Mouse (Mus musculus) layer of hippocampus, adult 18-20 months (tissue): ENCODE data around the gene Sfxn5. TPM values are rescaled to one million over a fixed set of nuclear protein-coding genes. Genes with fewer than 3 reads are reported as not detected.

Experiments
- DNase-seq, 2 experiments: peaks; one replicate each; pipeline ENCODE4 v3.0.0; 2022; ENCODE audit warnings: low spot score in 2 of 2
- long read RNA-seq: library from polyadenylated mRNA; stranded (forward); transcript quantifications from one replicate; pipeline ENCODE4 v2.0.0, GENCODE M21; 2021
- total RNA-seq, 2 experiments: library from RNA; stranded (reverse); gene quantifications; 2 replicates each; pipeline ENCODE4 v1.2.3; 2021

Sfxn5 gene
- 100 to 1,000 TPM; 177 TPM for total RNA-seq
- long read RNA-seq, transcript Sfxn5-201 (14 exons, 3,656 nt): major isoform, 91 of 105 reads
- long read RNA-seq, partial matches to known transcripts: 6 of 105 reads
- long read RNA-seq, other reads (novel, unspliced or antisense): 8 of 105 reads

- peak; percentile 96 to 97 for DNase-seq
Observed at GRCm38 (mm10) chr6:85333000-85333669, at the start of gene Sfxn5. Gene Sfxn5, minus strand, starts transcription at chr6:85333422.

GRCm38 (mm10) chr6:85382791-85383190 is 49.6 kb upstream of the Sfxn5 start:
- no peak for DNase-seq

GRCm38 (mm10) chr6:85381648-85382020 is 48.4 kb upstream of the Sfxn5 start:
- DNase-seq: no peak

- no peak for DNase-seq
Observed at GRCm38 (mm10) chr6:85380901-85381647, 47.9 kb upstream of the Sfxn5 start.

- DNase-seq: peak; percentile 58 to 86
Observed at GRCm38 (mm10) chr6:85380201-85380900, 47.1 kb upstream of the Sfxn5 start.

- no peak for DNase-seq
Observed at GRCm38 (mm10) chr6:85378629-85379028, 45.4 kb upstream of the Sfxn5 start.

- no peak for DNase-seq
Observed at GRCm38 (mm10) chr6:85377876-85378275, 44.7 kb upstream of the Sfxn5 start.

- no peak for DNase-seq
Observed at GRCm38 (mm10) chr6:85377066-85377734, 44.0 kb upstream of the Sfxn5 start.

- DNase-seq: peak; percentile 92 to 96
Observed at GRCm38 (mm10) chr6:85374734-85375114, 41.5 kb upstream of the Sfxn5 start.

- DNase-seq: peak; percentile 18 to 29
Observed at GRCm38 (mm10) chr6:85373951-85374733, 40.9 kb upstream of the Sfxn5 start, which contains the start of gene Rab11fip5. Gene Rab11fip5, minus strand, starts transcription at chr6:85374634.

GRCm38 (mm10) chr6:85373066-85373860 is 40.0 kb upstream of the Sfxn5 start:
- DNase-seq: no peak

- DNase-seq: no peak
Observed at GRCm38 (mm10) chr6:85372496-85372895, 39.3 kb upstream of the Sfxn5 start.

- no peak for DNase-seq
Observed at GRCm38 (mm10) chr6:85371859-85372405, 38.7 kb upstream of the Sfxn5 start.

GRCm38 (mm10) chr6:85370666-85371430 is 37.6 kb upstream of the Sfxn5 start:
- no peak for DNase-seq

GRCm38 (mm10) chr6:85370041-85370440 is 36.8 kb upstream of the Sfxn5 start:
- DNase-seq: no peak

GRCm38 (mm10) chr6:85369181-85369860 is 36.1 kb upstream of the Sfxn5 start:
- no peak for DNase-seq

- DNase-seq: no peak
Observed at GRCm38 (mm10) chr6:85368722-85369121, 35.5 kb upstream of the Sfxn5 start.

GRCm38 (mm10) chr6:85368166-85368565 is 34.9 kb upstream of the Sfxn5 start:
- DNase-seq: no peak
